Mouse (Mus musculus): ENCODE measurements at regions not wholly inside any gene's neighbourhood (a gene's known extent, or its start where the extent isn't known, plus 50 kb on each side); places are given as distances from the start of the nearest gene placed in this dataset.

GRCm38 (mm10) chr13:42244240-42245086 is 56.8 kb upstream of the Edn1 start:
- peak; percentile 37 for DNase-seq (ENCODE audit: low read depth, low spot score)

GRCm38 (mm10) chr13:42245753-42246409 is 55.4 kb upstream of the Edn1 start:
- no peak for DNase-seq (ENCODE audit: low read depth, low spot score)
